Mouse (Mus musculus): ENCODE measurements around the gene Nr4a1. TPM values are rescaled to one million over a fixed set of nuclear protein-coding genes. Genes with fewer than 3 reads are reported as not detected.

Gene Nr4a1
- polyA plus RNA-seq, 1 experiment from 2014 or later: 13.5 TPM

Other genes with a start within 250 kb of the Nr4a1 start
- gene Gm47841, start 206.9 kb upstream of the Nr4a1 start, polyA plus RNA-seq (2015; fragmentation: Nextera tagmentation; extraction: Ambion mirVana): not detected in 2 replicates
- gene Fignl2, start 175.7 kb upstream of the Nr4a1 start, polyA plus RNA-seq (2015; fragmentation: Nextera tagmentation; extraction: Ambion mirVana): 0.10 and 0.12 TPM in 2 replicates
- gene Ankrd33, start 138.5 kb upstream of the Nr4a1 start, polyA plus RNA-seq (2015; fragmentation: Nextera tagmentation; extraction: Ambion mirVana): not detected in 2 replicates
- gene Acvrl1, start 125.7 kb upstream of the Nr4a1 start, polyA plus RNA-seq (2015; fragmentation: Nextera tagmentation; extraction: Ambion mirVana): 14.7 and 20.5 TPM in 2 replicates
- gene Acvr1b, start 80.2 kb upstream of the Nr4a1 start, polyA plus RNA-seq (2015; fragmentation: Nextera tagmentation; extraction: Ambion mirVana): 7.1 and 8.0 TPM in 2 replicates
- gene Grasp, start 30.1 kb upstream of the Nr4a1 start, polyA plus RNA-seq (2015; fragmentation: Nextera tagmentation; extraction: Ambion mirVana): 3.1 and 3.4 TPM in 2 replicates
- 64.5 and 68.9 TPM in 2 replicates for gene Atg101, start 30.0 kb downstream of the Nr4a1 start, polyA plus RNA-seq (2015; fragmentation: Nextera tagmentation; extraction: Ambion mirVana)
- 2.8 and 7.1 TPM in 2 replicates for gene 6030408B16Rik, start 38.9 kb downstream of the Nr4a1 start, polyA plus RNA-seq (2015; fragmentation: Nextera tagmentation; extraction: Ambion mirVana)
- 8.7 and 9.0 TPM in 2 replicates for gene Krt80, start 115.9 kb downstream of the Nr4a1 start, polyA plus RNA-seq (2015; fragmentation: Nextera tagmentation; extraction: Ambion mirVana)
- 19.6 and 28.9 TPM in 2 replicates for gene Krt7, start 156.8 kb downstream of the Nr4a1 start, polyA plus RNA-seq (2015; fragmentation: Nextera tagmentation; extraction: Ambion mirVana)
- 0.14 TPM in 1 of 2 replicates, not detected in the other for gene Krt87, start 184.5 kb downstream of the Nr4a1 start, polyA plus RNA-seq (2015; fragmentation: Nextera tagmentation; extraction: Ambion mirVana)
- gene Krt88, start 193.5 kb downstream of the Nr4a1 start, polyA plus RNA-seq (2015; fragmentation: Nextera tagmentation; extraction: Ambion mirVana): not detected in 2 replicates
- gene Krt81, start 209.5 kb downstream of the Nr4a1 start, polyA plus RNA-seq (2015; fragmentation: Nextera tagmentation; extraction: Ambion mirVana): not detected in 2 replicates
- not detected in 2 replicates for gene Krt86, start 219.2 kb downstream of the Nr4a1 start, polyA plus RNA-seq (2015; fragmentation: Nextera tagmentation; extraction: Ambion mirVana)
- 0.25 TPM in 1 of 2 replicates, not detected in the other for gene Krt83, start 237.2 kb downstream of the Nr4a1 start, polyA plus RNA-seq (2015; fragmentation: Nextera tagmentation; extraction: Ambion mirVana)

All from heart, embryonic 16.5 days (tissue).